Mouse (Mus musculus) kidney, embryonic 14.5 days (tissue): Measurements from ENCODE around the gene Ralgapa2. TPM values are rescaled to one million over a fixed set of nuclear protein-coding genes. Genes with fewer than 3 reads are reported as not detected.

Source experiments
- ATAC-seq: fragments of 200-750 bp; cut with Nextera tagmentation; 2 replicates; pipeline ENCODE4 v1.8.0; 2017; ENCODE audit warnings: moderate number of reproducible peaks, mild to moderate bottlenecking, moderate TSS enrichment, moderate library complexity; ENCODE audit not compliant: low FRiP score, low TSS enrichment
- H3K27ac ChIP-seq: fragments of 300-500 bp; sonication (generic); 2 replicates; pipeline ENCODE4 v1.5.1; 2014; ENCODE audit warnings: low read depth, mild to moderate bottlenecking, low read length, moderate library complexity, mixed read lengths
- H3K27me3 ChIP-seq: fragments of 300-500 bp; sonication (generic); 2 replicates; pipeline ENCODE4 v1.6.1; 2014; ENCODE audit warnings: mild to moderate bottlenecking, low read length; ENCODE audit not compliant: control insufficient read depth, insufficient read depth
- H3K36me3 ChIP-seq: fragments of 300-500 bp; sonication (generic); 2 replicates; pipeline ENCODE4 v1.6.1; 2014; ENCODE audit warnings: low read length, mixed read lengths; ENCODE audit not compliant: control insufficient read depth, insufficient read depth
- H3K4me1 ChIP-seq: fragments of 300-500 bp; sonication (generic); 2 replicates; pipeline ENCODE4 v1.6.1; 2014; ENCODE audit warnings: low read length, mixed read lengths; ENCODE audit not compliant: control insufficient read depth, insufficient read depth
- H3K4me2 ChIP-seq: fragments of 300-500 bp; sonication (generic); replicated peaks from 2 replicates; pipeline ENCODE4 v1.6.1; 2014; ENCODE audit warnings: low read depth, mild to moderate bottlenecking, low read length
- H3K4me3 ChIP-seq: fragments of 300-500 bp; sonication (generic); 2 replicates; pipeline ENCODE4 v1.5.1; 2014; ENCODE audit warnings: mild to moderate bottlenecking, low read length
- H3K9ac ChIP-seq: fragments of 300-500 bp; sonication (generic); 2 replicates; pipeline ENCODE4 v1.6.1; 2014; ENCODE audit warnings: low read depth, mild to moderate bottlenecking, low read length, moderate library complexity
- H3K9me3 ChIP-seq: fragments of 300-500 bp; sonication (generic); 2 replicates; pipeline ENCODE4 v1.6.1; 2016; ENCODE audit warnings: low read length; ENCODE audit not compliant: control insufficient read depth
- whole genome bisulfite sequencing: fragments of 180-500 bp; shearing (Covaris S2); extraction: QIAGEN DNeasy Blood & Tissue Kit; methylation state at CpG from one replicate; pipeline ENCODE4 v1.1.7; 2014; 5-methylcytosine and 5-hydroxymethylcytosine counted together
- polyA plus RNA-seq: library from polyadenylated mRNA; unstranded; fragments of >200 nt; fragmentation: Nextera tagmentation; extraction: Ambion mirVana; gene quantifications from 2 replicates; pipeline ENCODE4 v1.2.1, GENCODE M21; 2014

Gene Ralgapa2
- polyA plus RNA-seq, 1 experiment from 2014 or later = 8.5 TPM

DNA sequence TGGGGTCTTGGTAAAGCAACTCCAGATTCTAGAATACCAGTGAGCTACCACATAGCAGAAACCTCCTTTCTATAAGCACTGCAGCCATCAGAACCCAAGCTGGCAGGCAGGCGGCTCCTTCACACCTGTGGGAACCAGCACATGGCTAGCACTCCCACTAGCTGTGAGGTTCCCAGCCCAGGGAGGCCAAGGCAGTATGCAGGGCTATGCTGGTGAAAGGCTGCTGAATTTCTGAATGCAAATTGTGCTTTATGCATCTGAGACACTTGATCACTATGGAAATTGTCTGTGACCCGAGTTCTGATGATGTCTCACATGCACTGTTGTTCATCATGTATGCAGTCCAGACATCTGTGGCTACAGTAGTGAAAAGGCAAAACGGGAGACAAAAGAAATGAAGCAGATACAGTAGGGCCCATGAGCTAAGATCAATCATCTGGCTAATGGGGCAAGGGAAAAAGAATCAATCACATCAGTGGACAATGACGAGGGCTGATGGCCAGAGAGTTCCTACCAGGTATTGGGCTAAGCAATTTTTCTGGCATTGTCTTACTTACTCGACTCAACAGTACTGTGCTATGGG is 180.2 kb downstream of the Ralgapa2 start:
- Histone ChIP-seq H3K27ac (no peak overlapping the region), H3K4me3 (no peak overlapping the region), H3K9me3 (no peaks in the 10 kb centered on the region), H3K36me3 (no peaks in the 10 kb centered on the region), H3K4me2 (no peak overlapping the region), H3K27me3 (no peaks in the 10 kb centered on the region), H3K4me1 (no peaks in the 10 kb centered on the region), H3K9ac (no peak overlapping the region)
- ATAC-seq = no peak
- 73% methylated on average over 5 of the region's 5 CpGs for WGBS

DNA sequence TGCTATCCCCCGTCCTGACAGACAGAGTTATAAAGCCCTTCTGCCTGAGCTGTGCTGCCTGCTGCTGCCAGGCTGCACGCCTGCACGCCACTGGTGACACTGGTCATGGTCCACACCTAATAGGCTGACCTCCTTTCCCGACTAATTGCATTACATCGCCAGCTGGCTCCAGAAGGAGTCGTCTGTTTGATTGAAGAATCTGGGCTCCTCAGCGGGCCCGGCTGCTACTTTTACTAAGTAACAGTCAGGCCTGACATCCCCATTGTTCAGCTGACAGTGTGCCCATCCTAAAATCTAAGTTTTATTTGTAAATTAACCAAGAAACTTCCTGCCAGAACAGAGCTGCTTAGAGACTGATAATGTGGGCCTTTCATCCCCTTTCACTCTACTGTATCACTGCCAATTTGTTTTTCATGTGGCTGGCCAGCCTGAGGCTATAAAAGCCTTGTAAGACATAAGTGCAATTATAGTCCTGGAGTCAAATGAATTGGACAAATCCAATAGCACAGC is 181.3 kb downstream of the Ralgapa2 start:
- H3K27ac ChIP-seq = no peak overlapping the region
- no peak overlapping the region for H3K4me3 ChIP-seq
- no peaks in the 10 kb centered on the region for H3K27me3 ChIP-seq
- no peaks in the 10 kb centered on the region for H3K4me1 ChIP-seq
- WGBS = 40% methylated on average over 8 of the region's 8 CpGs
- ATAC-seq = no peak
- no peak overlapping the region for H3K4me2 ChIP-seq
- H3K9me3 ChIP-seq = no peaks in the 10 kb centered on the region
- H3K36me3 ChIP-seq = no peaks in the 10 kb centered on the region
- H3K9ac ChIP-seq = no peak overlapping the region

DNA sequence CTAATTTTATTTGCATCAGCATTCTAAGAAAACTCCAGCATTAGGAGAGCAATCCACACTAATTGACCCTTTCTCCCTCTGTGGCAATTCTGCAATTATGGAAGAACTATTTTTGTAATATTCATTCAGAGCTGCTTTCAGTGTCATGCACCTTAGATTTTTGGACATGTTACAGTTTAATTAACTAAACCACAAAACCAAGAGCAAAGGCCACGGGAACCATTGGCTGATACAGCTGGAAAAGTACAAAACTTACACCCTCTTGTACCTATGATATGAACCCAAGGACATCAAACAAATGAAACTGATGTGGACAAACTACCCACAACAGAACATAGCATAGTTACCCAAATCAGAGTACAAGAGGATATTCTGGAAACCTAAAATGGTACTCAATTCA is 182.0 kb downstream of the Ralgapa2 start:
- H3K27me3 ChIP-seq = no peaks in the 10 kb centered on the region
- H3K4me1 ChIP-seq = no peaks in the 10 kb centered on the region
- WGBS = 91% methylated on average over 1 of the region's 1 CpGs
- H3K9ac ChIP-seq = no peak overlapping the region
- H3K27ac ChIP-seq = no peak overlapping the region
- no peak overlapping the region for H3K4me2 ChIP-seq
- H3K36me3 ChIP-seq = no peaks in the 10 kb centered on the region
- H3K9me3 ChIP-seq = no peaks in the 10 kb centered on the region
- no peak for ATAC-seq
- no peak overlapping the region for H3K4me3 ChIP-seq

DNA sequence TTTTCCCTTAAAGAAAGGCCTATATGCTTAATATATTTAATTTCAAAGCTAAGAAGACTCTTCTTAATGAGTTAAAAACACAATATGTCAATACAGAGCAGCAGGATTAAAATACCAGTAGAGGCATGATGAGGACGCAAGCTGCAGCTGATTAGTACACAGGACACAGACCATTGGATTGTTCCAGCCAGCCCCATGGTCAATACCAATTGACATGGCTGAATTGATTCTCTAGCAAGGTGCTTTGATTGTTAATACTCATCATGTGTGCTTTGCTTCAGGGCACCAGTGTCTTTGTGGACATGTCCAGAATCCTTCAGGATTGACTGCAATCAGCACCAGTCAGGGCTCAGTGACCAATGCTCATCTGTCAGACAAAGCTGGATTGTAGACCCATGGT is 185.5 kb downstream of the Ralgapa2 start:
- no peak for ATAC-seq
- no peaks in the 10 kb centered on the region for H3K36me3 ChIP-seq
- H3K9ac ChIP-seq = no peak overlapping the region
- H3K27ac ChIP-seq = no peak overlapping the region
- H3K4me2 ChIP-seq = no peak overlapping the region
- no peaks in the 10 kb centered on the region for H3K4me1 ChIP-seq
- H3K9me3 ChIP-seq = no peaks in the 10 kb centered on the region
- no peaks in the 10 kb centered on the region for H3K27me3 ChIP-seq
- no peak overlapping the region for H3K4me3 ChIP-seq
- 90% methylated on average over 1 of the region's 1 CpGs for WGBS

DNA sequence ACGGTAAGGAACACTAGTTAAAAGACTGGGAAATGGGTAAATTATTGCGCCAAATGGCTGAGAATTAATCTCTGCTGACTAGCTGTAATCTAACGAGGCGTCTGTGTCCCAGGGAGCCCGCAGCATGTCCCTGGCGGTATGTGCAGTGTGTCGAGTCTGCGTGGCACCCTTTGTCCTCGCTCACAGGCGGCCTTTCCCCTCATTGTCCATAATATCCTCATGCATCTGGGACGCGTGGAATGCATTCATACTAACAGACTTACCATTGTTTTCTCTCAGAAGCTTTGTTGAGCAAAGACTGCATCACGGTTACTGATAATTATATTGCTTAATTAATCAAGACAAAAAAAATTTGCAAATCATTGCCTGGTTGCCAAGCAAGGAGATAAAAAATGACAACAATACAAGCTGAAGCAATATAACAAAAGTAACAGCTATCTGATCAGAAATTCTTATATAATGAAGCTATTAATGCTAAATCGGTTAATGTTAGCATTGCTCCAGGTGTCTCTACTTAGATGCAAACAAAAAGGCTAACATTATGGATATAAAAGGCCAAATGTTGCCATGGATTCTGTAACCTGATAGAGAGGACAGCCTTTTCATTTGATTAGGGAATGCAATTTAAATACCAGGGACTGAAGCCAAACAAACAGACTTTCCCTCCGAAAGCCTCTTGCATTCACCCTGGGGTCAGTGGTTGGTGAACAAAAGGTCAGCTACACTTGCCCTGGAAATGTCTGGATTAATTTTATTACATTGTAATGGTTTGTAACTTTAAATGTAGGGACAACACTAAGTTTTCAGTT is 187.0 kb downstream of the Ralgapa2 start:
- Histone ChIP-seq H3K4me2 (no peak overlapping the region), H3K27ac (no peak overlapping the region), H3K9ac (no peak overlapping the region), H3K4me1 (no peaks in the 10 kb centered on the region), H3K36me3 (no peaks in the 10 kb centered on the region), H3K27me3 (no peaks in the 10 kb centered on the region), H3K9me3 (no peaks in the 10 kb centered on the region), H3K4me3 (no peak overlapping the region)
- 72% methylated on average over 15 of the region's 15 CpGs for WGBS
- no peak for ATAC-seq

DNA sequence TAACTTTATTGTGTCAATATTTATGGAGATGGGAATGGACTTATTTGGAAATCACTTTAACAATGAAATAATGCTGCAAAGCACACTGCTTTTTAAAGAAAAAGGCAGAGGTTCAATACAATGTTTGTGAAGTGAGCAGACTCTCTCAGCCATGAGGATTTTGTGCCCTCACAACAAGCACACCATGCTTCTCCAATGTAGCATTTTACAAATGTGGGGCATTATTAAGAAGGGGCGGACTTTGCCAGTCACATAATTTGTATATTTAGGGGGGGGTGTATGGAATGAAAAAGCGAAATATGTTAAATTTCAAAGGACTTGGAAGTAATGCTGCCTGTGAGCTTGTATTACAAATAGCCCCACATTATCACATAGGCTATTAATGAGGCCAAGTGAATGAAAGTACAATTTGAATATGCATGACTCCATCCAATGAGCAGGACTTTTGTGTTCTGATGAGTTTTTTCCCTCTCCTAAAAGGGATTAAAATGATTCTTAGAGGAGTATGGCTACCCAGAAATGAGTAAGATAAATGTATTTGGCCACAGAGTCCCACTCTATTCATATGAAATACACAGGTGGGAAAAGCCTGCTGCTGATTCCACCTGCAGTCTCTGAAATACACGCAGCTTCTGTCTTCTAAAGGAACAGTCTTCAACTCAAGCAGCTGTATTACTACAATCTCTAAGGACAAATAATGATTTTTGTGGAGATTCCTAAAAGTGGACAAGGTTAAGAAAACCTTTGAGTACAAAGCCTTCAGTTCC is 187.8 kb downstream of the Ralgapa2 start:
- no peak overlapping the region for H3K4me3 ChIP-seq
- no peaks in the 10 kb centered on the region for H3K9me3 ChIP-seq
- H3K36me3 ChIP-seq = no peaks in the 10 kb centered on the region
- H3K4me2 ChIP-seq = no peak overlapping the region
- no peaks in the 10 kb centered on the region for H3K27me3 ChIP-seq
- no peak for ATAC-seq
- 85% methylated on average over 3 of the region's 3 CpGs for WGBS
- no peak overlapping the region for H3K27ac ChIP-seq
- no peaks in the 10 kb centered on the region for H3K4me1 ChIP-seq
- H3K9ac ChIP-seq = no peak overlapping the region

DNA sequence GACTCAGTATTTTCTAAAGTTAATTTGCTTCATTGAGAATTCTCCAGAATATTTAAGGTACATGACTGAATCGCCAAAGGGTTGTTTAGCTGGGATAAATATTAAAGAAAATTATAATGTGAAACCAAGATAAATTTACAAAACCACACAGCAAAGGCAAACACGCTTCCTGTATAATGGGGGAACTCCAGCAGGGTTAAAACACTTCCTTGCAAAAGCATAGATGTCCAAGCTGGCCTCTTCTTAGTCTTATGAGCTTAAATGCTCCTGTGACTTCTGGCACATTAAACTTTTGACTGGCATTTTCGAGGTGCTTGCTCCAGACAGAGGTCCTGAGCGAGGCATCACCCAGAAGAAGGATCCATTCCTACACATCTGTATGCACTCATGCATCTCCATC is 188.6 kb downstream of the Ralgapa2 start:
- no peak overlapping the region for H3K4me3 ChIP-seq
- H3K4me2 ChIP-seq = no peak overlapping the region
- no peaks in the 10 kb centered on the region for H3K36me3 ChIP-seq
- H3K4me1 ChIP-seq = no peaks in the 10 kb centered on the region
- H3K9ac ChIP-seq = no peak overlapping the region
- no peak for ATAC-seq
- WGBS = 83% methylated on average over 4 of the region's 4 CpGs
- no peak overlapping the region for H3K27ac ChIP-seq
- H3K27me3 ChIP-seq = no peaks in the 10 kb centered on the region
- H3K9me3 ChIP-seq = no peaks in the 10 kb centered on the region

DNA sequence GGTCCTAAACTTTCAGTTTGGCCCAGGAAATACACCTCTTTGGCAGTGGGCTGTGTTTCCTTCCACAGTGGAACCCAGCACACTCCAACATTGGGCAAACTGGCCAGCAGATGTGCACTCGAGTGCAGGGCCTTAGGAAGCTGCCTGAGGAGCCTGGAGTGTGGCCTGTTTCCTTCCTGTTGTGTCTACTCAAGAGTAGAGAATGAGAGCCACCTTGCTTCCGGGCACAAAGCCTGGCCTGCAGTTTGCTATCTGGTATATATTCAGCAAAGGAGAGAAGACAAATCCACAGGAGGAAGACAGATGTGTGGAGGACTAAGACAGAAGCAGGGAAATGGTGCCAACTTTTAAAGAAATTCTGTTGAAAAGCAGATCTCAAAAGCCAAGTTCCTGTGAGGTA is 189.4 kb downstream of the Ralgapa2 start:
- no peak for ATAC-seq
- H3K4me1 ChIP-seq = no peaks in the 10 kb centered on the region
- no peaks in the 10 kb centered on the region for H3K9me3 ChIP-seq
- no peaks in the 10 kb centered on the region for H3K36me3 ChIP-seq
- H3K27me3 ChIP-seq = no peaks in the 10 kb centered on the region
- no peak overlapping the region for H3K4me3 ChIP-seq
- no peak overlapping the region for H3K4me2 ChIP-seq
- no peak overlapping the region for H3K9ac ChIP-seq
- no peak overlapping the region for H3K27ac ChIP-seq
- WGBS = 60% methylated on average over 2 of the region's 2 CpGs

DNA sequence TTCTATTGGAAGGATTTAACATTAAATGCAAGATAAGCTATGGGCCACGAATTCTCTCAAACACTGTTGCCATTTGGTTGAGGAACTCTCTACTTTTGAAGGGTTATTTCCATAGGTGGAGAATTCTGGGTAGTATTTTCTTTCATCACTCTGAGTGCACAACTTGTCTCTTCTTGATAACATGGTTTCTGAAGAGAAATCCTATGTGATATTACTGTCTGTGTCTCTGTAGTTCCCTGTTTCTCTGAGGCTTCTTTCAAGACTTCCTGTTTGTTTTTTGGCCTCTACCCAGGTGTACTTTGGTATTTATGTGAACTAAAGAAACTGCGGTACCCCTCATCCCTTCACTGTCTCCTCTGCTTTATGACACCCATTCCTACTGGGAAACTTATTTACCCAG is 190.1 kb downstream of the Ralgapa2 start:
- H3K9ac ChIP-seq = no peak overlapping the region
- H3K4me1 ChIP-seq = no peaks in the 10 kb centered on the region
- no peaks in the 10 kb centered on the region for H3K9me3 ChIP-seq
- no peak for ATAC-seq
- no peak overlapping the region for H3K27ac ChIP-seq
- H3K4me2 ChIP-seq = no peak overlapping the region
- WGBS = 87% methylated on average over 2 of the region's 2 CpGs
- no peak overlapping the region for H3K4me3 ChIP-seq
- H3K27me3 ChIP-seq = no peaks in the 10 kb centered on the region
- no peaks in the 10 kb centered on the region for H3K36me3 ChIP-seq
